Mouse (Mus musculus): Measurements from ENCODE around the gene Gins3.

- no peak for TF ChIP-seq POLR2A (IDR thresholded peaks at IDR 0.05; ENCODE audit: extremely low read depth, insufficient read depth, low read length)
- no peak for TF ChIP-seq CTCF (IDR thresholded peaks at IDR 0.05; ENCODE audit: low read depth, low read length)
Observed at GRCm38 (mm10) chr8:95669967-95670366, 36.7 kb downstream of the Gins3 start.

Data from liver, adult 2 months (tissue).